Mouse (Mus musculus) CH12.LX (cell line): ENCODE measurements around the gene Kcnn1.

ENCODE experiments used
- CTCF ChIP-seq, 2 experiments: IDR thresholded peaks in 1 of 2; conservative IDR thresholded peaks in 1 of 2; 2 replicates each; pipeline ENCODE4 v1.5.1; 2011 to 2012; ENCODE audit warnings: low read depth in 2 of 2, low read length in 2 of 2, improper control_type of control experiment in 1 of 2, inconsistent platforms in 1 of 2, mild to moderate bottlenecking in 1 of 2, moderate library complexity in 1 of 2
- EP300 ChIP-seq: IDR thresholded peaks from 2 replicates; pipeline ENCODE4 v1.6.1; 2011; ENCODE audit warnings: low read length, improper control_type of control experiment
- HCFC1 ChIP-seq: IDR thresholded peaks from 2 replicates; pipeline ENCODE4 v1.6.1; 2012; ENCODE audit warnings: low read depth, mild to moderate bottlenecking, inconsistent platforms, low read length, improper control_type of control experiment
- MAX ChIP-seq: IDR thresholded peaks from 2 replicates; pipeline ENCODE4 v1.6.1; 2011; ENCODE audit warnings: low read length, improper control_type of control experiment
- POLR2A ChIP-seq: IDR thresholded peaks from 2 replicates; pipeline ENCODE4 v1.6.1; 2011; ENCODE audit warnings: low read depth, mild to moderate bottlenecking, improper control_type of control experiment, low read length
- RCOR1 ChIP-seq: conservative IDR thresholded peaks from 2 replicates; pipeline ENCODE4 v1.6.1; 2012; ENCODE audit warnings: low read depth, mild to moderate bottlenecking, inconsistent platforms, low read length, improper control_type of control experiment
- SMC3 ChIP-seq: IDR thresholded peaks from 2 replicates; pipeline ENCODE4 v1.6.1; 2011; ENCODE audit warnings: low read depth, low read length, improper control_type of control experiment
- USF1 ChIP-seq: IDR thresholded peaks from 2 replicates; pipeline ENCODE4 v1.6.1; 2014; ENCODE audit warnings: low read depth, mild to moderate bottlenecking, inconsistent platforms, low read length, improper control_type of control experiment

GRCm38 (mm10) chr8:70902211-70902610, 39.2 kb upstream of the Kcnn1 start:
- TF ChIP-seq CTCF (conservative IDR thresholded peaks at IDR 0.05 in 1 of 2, IDR thresholded peaks at IDR 0.05 in 1 of 2; ENCODE audit: low read depth in 2 of 2, low read length in 2 of 2) (no peak), POLR2A (no peak), RCOR1 (no peak), USF1 (no peak), SMC3 (no peak), HCFC1 (no peak), MAX (no peak), EP300 (no peak)
